Mouse (Mus musculus): Measurements from ENCODE around the gene Sdsl. TPM values are rescaled to one million over a fixed set of nuclear protein-coding genes. Genes with fewer than 3 reads are reported as not detected.

Gene Sdsl
- total RNA-seq, 1 experiment from 2014 or later = 26.1 TPM

DNA sequence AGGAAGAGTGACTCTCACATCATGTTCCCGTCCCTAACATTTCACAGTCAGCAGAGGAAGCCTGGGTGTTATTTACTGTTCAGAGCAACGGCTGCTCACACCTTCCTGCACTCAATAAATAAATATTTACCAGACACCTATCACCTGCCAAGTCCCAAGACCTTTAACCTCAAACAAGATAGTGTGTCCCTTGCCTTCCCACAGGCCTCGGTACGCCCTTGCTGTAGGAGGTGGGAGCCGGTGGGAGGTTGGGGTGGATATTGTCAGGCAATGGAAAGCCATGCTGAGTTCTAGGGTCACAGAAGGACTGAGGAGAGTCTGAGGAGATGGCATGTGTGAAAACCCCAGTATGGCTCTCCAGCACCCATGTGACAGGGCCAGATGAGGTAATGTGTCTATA lies 4.3 kb downstream of the Sdsl start:
- no peak for ATAC-seq (replicated peaks in 1 of 2; ENCODE audit: insufficient read depth in 1 of 2, low FRiP score in 2 of 2, low TSS enrichment in 1 of 2, low read depth in 1 of 2, poor library complexity in 2 of 2, severe bottlenecking in 2 of 2)

DNA sequence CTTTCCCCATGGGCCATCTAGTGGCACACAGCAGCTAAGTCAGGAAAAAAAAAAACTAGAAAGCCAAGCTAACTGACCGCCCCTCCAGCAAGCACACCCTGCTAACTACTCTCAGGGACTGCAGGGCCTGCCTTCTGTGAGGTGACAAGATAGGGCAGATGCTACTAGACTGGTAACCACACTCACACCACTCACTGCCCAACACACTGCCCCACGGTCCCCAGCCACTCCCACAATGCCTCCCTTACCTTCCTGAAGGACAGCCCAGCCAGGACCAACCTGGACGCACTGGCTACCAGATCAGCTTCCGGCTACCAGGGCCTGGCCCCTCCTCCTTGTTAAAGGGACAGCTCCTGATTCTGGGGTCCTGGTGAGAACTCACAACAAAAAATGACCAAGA lies 5.6 kb downstream of the Sdsl start:
- peak in 1 of 2 experiments; percentile 13; a peak in 1 of 4 replicates for ATAC-seq (replicated peaks in 1 of 2; ENCODE audit: insufficient read depth in 1 of 2, low FRiP score in 2 of 2, low TSS enrichment in 1 of 2, low read depth in 1 of 2, poor library complexity in 2 of 2, severe bottlenecking in 2 of 2)

DNA sequence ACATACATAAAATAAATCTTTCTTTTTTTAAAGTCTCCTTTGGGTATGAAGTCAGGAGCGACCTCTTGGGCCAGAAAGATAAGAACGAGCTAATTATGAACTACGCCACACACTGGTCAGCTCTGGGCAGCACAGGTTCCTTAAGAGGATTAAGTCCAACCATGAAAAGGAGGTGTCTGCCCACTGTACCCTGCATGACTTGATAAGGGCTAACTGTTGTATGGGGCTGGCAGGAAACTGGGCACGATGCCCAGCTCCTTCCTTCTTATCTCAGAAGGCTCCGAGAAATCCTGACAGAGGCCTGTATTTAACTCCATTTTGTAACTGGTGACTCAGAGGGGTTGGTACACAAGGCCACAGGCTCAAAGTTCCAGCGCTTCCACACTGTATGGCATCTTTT lies 6.8 kb downstream of the Sdsl start:
- ATAC-seq (replicated peaks in 1 of 2; ENCODE audit: insufficient read depth in 1 of 2, low FRiP score in 2 of 2, low TSS enrichment in 1 of 2, low read depth in 1 of 2, poor library complexity in 2 of 2, severe bottlenecking in 2 of 2) = peak; percentile 59 to 73

DNA sequence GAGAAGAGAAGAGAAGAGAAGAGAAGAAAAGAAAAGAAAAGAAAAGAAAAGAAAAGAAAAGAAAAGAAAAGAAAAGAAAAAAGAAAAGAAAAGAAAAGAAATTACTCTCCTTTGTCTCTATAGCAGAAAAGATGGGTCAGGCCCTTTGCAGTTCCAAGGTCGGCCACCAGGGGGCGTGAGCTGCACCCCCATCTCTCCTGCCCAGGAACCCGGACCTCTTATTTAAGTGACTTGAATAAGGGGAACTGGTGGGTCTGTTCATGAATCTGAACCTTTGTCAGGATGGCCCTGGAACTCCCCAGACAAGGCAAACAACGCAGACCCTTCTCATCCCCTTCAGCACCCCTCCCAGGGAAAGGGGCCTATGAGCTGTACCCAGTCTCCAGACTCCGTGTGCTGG lies 7.5 kb downstream of the Sdsl start:
- peak in 1 of 2 experiments; percentile 43; a peak in 2 of 4 replicates for ATAC-seq (replicated peaks in 1 of 2; ENCODE audit: insufficient read depth in 1 of 2, low FRiP score in 2 of 2, low TSS enrichment in 1 of 2, low read depth in 1 of 2, poor library complexity in 2 of 2, severe bottlenecking in 2 of 2)

DNA sequence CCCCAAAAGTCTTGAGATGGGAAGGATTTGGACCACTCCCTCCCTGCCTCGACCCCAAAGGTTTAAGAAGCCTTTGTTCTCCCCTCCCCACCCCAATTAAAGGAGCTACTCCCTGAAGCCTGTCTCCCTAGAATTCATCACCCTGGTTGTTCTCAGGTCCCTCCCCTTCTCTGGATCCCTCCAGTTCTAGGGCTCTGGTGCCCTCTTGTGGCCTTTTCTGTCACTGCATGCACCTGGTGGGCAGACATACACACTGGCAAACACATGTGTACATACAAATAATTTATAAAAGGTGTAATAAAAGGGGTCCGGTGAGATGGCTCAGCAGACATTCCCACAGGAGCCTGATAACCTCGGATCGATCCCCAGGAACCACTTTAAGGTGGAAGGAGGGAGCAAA lies 8.3 kb downstream of the Sdsl start:
- no peak for ATAC-seq (replicated peaks in 1 of 2; ENCODE audit: insufficient read depth in 1 of 2, low FRiP score in 2 of 2, low TSS enrichment in 1 of 2, low read depth in 1 of 2, poor library complexity in 2 of 2, severe bottlenecking in 2 of 2)

DNA sequence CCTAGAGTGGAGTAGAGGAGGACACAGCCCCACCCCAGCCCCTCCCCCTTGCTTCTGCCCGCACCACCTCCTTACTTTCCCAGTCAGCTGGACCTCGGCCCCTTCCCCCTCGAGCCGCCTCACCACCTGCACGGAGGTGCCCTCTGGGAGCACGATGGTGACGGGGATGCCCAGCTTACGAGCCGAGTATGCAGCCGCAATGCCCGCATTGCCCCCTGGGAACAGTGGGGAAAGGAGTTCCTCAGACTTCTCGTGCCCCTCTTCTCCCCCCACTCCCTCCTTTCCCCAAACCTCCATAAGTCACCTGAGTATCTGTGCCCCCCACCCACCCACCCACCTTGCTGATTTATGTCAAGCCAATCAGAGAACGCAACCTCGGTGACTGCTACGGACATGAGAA lies 10.7 kb downstream of the Sdsl start:
- no peak for ATAC-seq (replicated peaks in 1 of 2; ENCODE audit: insufficient read depth in 1 of 2, low FRiP score in 2 of 2, low TSS enrichment in 1 of 2, low read depth in 1 of 2, poor library complexity in 2 of 2, severe bottlenecking in 2 of 2)

DNA sequence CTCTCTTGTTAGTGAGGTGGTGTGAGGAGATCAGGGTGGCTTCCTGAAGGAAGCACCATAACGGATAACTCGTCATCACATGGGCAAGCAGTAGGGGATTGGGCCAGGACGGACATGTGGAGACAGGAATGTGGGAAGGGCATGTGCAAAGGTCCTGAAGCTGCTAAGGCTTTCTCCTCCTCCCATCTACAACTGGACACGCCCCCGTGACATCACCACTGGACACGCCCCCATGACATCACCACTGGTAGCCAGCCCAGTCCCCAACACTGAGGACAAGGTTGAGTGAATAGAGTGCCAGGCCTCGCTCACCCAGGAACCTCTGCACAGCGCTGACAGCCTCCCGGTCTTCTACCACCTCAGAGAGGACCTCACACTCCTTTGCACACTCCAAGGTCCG lies 13.5 kb downstream of the Sdsl start:
- ATAC-seq (replicated peaks in 1 of 2; ENCODE audit: insufficient read depth in 1 of 2, low FRiP score in 2 of 2, low TSS enrichment in 1 of 2, low read depth in 1 of 2, poor library complexity in 2 of 2, severe bottlenecking in 2 of 2) = no peak

DNA sequence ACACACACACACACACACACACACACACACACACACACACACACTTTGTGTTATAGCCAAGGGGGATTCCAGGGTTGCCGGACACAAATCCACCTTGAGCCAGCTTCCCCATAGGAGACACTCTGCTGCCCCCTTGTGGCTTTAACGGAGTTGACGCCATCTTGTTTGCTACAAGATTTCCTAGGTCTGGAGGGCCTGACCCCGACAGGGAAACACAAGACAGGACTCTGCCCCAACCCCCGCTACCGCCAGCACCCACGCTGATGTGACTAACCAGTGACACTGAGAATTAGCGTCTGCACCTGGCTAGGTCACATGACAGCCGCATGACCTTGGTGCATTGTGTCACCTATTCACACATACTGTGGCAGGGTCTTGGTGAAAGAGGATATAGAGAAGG lies 15.0 kb downstream of the Sdsl start:
- peak in 1 of 2 experiments; percentile 59; a peak in 3 of 4 replicates for ATAC-seq (replicated peaks in 1 of 2; ENCODE audit: insufficient read depth in 1 of 2, low FRiP score in 2 of 2, low TSS enrichment in 1 of 2, low read depth in 1 of 2, poor library complexity in 2 of 2, severe bottlenecking in 2 of 2)

DNA sequence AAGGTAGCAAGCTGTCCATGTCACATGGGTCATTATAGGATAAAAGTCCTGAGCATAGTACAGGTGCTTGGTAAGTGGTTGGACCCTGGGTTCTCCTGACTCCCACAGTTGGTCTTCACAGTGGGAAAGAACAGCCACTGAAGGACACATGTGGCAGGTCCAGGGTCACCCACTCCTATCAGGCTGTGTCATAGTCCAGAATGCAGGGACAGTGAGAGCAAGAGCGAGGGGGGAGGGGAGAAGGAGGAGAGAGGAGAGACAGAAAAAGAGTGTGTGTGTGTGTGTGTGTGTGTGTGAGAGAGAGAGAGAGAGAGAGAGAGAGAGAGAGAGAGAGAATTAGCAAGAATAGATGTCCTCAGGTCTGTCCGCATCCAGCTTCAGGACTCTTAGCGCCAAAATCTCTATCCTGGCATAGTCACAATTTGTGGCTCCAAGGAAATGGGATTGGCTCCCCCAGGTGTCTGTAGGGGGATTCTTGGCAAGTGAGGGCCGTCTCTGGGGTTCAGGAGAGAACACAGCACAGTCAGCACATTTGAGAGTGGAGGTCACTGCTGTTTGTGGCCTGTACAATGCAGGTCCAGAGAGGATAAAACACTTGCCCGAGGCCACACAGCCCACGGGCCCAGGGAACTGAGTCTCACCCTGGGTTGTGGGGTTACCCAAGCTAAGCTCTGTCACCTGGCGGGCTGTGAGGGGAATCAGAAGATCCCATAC lies 15.6 kb downstream of the Sdsl start:
- ATAC-seq (replicated peaks in 1 of 2; ENCODE audit: insufficient read depth in 1 of 2, low FRiP score in 2 of 2, low TSS enrichment in 1 of 2, low read depth in 1 of 2, poor library complexity in 2 of 2, severe bottlenecking in 2 of 2) = no peak

DNA sequence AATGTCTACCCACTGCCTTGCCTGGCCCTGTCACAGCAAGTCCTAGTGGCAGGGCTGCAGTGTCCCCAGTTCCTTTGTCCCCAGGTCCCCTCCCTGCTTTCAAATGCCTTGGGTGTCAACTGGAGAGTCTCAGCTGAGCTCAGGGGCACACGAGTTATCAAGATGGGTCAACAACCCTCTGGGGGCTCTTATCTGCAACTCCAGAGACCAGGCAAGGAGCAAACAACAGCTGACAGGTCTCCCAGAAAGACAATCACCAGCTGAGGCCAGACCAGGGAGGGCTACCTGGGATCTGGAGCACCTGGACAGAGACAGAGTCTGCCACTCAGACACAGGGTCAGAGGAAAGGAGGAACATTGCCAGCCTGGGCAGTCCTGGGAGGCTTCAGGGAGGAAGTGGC lies 16.4 kb downstream of the Sdsl start:
- ATAC-seq (replicated peaks in 1 of 2; ENCODE audit: insufficient read depth in 1 of 2, low FRiP score in 2 of 2, low TSS enrichment in 1 of 2, low read depth in 1 of 2, poor library complexity in 2 of 2, severe bottlenecking in 2 of 2) = no peak

DNA sequence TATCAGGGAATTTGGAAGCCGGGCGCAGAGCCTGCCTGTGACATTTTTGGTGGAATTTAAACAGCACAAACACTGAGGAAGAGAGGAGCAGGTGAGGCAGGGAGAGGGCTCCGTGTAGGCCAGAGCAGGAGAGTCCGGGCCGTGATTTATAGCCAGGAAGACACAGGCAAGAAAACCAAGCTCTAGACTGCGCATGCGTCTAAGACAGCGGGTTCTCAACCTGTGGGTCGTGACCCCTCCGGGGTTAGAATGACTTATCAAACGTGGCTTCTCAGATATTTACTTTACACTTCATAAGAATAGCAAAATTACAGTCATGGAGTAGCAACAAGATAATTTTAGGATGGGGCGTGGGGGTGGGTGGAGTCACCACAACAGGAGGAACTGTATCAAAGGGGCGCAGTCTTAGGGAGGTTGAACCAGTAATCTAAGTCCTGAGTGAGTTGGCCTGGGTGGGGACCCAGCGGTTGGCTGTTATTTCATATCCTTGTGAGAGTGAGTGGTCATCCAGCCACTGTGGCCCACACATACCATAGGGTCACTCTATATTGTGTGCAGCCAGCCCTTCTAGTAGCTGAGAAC lies 17.8 kb downstream of the Sdsl start:
- ATAC-seq (replicated peaks in 1 of 2; ENCODE audit: insufficient read depth in 1 of 2, low FRiP score in 2 of 2, low TSS enrichment in 1 of 2, low read depth in 1 of 2, poor library complexity in 2 of 2, severe bottlenecking in 2 of 2) = no peak

DNA sequence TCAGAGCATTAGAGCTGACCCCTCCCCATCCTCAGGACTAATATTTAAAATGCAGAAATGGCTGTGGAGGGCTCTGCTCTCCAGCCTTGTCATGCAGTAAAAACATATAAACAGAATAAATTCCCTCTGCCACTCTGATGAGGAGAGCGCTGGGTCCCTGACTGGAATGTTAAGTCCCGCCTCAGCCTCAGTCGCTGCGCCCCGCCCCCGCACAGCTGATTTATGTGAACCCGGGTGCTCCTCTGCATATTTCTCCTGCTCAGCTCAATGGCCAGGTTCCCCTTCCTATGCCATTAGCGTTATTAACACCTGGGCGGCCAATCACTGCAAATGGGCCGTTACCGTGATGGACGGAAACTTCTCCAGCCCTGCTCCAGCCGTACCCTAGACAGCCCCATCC lies 25.3 kb downstream of the Sdsl start:
- no peak for ATAC-seq (replicated peaks in 1 of 2; ENCODE audit: insufficient read depth in 1 of 2, low FRiP score in 2 of 2, low TSS enrichment in 1 of 2, low read depth in 1 of 2, poor library complexity in 2 of 2, severe bottlenecking in 2 of 2)

DNA sequence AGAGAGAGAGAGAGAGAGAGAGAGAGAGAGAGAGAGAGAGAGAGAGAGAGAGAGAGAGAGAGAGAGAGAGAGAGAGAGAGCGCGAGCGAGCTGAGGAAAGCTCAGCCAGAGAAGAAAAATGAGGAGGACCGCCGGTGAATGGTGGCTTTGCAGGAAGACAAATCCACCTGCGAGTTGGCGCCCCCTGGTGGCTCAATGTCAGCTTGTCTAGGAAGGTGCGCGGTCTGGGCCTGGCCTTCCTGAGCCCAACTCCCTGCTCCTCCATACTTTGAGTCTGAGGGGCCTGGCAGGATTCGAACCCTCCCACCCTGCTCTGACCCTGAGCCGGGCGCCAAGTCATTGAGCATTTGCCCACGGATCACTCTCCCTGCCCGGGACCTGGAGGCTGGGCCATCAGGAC lies 31.9 kb downstream of the Sdsl start:
- peak; percentile 61 to 73 for ATAC-seq (replicated peaks in 1 of 2; ENCODE audit: insufficient read depth in 1 of 2, low FRiP score in 2 of 2, low TSS enrichment in 1 of 2, low read depth in 1 of 2, poor library complexity in 2 of 2, severe bottlenecking in 2 of 2)

DNA sequence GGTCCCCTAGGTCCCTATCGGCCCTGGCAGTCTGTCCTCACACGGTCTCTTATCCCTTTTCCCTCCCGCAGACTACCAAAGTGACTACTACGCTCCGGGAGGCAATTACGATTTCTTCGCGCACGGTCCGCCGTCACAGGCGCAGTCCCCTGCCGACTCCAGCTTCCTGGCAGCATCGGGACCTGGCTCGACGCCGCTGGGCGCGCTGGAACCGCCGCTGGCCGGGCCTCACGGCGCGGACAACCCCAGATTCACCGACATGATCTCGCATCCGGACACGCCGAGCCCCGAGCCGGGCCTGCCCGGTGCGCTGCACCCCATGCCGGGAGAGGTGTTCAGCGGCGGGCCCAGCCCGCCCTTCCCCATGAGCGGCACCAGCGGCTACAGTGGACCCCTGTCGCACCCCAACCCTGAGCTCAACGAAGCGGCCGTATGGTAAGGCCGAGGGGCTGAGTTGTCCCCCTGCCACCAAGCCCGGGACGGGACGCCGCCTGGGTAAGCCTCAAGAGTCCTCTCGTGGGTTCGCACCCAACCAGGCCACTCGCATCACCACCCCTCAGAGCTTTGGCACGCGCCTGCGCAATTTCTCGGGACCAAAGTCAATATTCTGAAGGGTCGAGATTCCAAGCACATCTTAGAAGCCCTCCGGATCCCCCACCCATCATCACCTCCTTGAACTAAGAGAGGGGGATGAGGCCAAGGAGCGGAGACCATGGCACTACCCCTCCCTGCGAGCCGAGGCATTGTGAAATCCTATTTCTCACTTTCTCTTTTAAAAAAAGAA lies 32.5 kb downstream of the Sdsl start:
- no peak for ATAC-seq (replicated peaks in 1 of 2; ENCODE audit: insufficient read depth in 1 of 2, low FRiP score in 2 of 2, low TSS enrichment in 1 of 2, low read depth in 1 of 2, poor library complexity in 2 of 2, severe bottlenecking in 2 of 2)

DNA sequence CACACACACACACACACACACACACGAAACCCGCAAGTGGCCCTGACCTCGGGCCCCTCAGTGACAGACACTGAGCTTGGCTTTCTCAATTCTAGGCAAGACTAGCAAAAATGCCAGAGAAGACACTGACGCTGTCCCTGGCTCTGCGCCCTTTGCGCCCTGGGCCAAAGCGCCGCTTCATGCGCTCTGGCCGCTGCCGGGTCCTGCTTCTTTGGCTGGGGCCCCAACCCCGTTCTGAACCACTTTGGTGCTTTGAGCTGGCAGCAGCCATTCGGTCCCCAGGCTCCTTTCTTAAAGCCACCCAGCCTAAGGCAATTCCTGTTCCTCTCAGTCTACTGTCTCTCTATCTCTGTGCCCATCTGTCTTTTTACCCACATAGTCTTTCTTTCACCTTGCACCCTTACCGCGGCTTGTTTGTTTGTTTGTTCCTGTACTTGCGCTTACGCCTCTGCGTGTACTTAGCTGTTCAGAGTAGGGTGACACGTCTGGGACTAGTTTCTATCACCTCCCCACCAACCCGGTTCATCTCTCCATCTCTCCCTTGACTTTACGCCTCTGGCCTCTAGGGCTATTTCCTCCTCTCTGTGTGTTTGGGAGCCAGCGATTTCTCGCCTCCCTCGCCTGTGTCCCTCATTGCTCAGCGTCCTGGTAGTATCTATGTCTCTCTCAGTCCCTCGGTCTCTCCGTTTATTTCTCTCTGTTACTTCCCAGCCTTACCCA lies 33.5 kb downstream of the Sdsl start:
- 0 out of 4 replicates have a peak, but pooled peaks of 1 of the 2 experiments have one; percentile 11 for ATAC-seq (replicated peaks in 1 of 2; ENCODE audit: insufficient read depth in 1 of 2, low FRiP score in 2 of 2, low TSS enrichment in 1 of 2, low read depth in 1 of 2, poor library complexity in 2 of 2, severe bottlenecking in 2 of 2)

DNA sequence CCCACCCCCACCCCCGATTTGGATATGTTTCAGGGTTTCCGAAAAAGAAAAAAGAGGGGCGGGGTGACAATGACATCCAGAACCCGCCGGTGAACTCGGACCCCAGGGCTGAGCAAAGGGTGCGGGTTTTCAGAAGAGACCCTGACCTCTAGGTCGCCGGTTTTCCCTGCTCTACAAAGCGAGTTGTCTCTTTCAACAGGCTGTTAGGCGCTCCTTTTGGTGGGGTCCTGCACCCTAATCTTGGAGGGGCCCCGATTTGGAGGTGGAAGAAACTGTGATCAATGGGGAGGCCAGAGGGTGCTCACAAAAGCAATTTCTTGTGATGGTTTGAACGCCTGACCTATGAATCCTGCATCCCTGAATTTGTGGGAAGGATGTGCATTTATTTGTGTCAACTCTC lies 34.1 kb downstream of the Sdsl start:
- ATAC-seq (replicated peaks in 1 of 2; ENCODE audit: insufficient read depth in 1 of 2, low FRiP score in 2 of 2, low TSS enrichment in 1 of 2, low read depth in 1 of 2, poor library complexity in 2 of 2, severe bottlenecking in 2 of 2) = no peak

DNA sequence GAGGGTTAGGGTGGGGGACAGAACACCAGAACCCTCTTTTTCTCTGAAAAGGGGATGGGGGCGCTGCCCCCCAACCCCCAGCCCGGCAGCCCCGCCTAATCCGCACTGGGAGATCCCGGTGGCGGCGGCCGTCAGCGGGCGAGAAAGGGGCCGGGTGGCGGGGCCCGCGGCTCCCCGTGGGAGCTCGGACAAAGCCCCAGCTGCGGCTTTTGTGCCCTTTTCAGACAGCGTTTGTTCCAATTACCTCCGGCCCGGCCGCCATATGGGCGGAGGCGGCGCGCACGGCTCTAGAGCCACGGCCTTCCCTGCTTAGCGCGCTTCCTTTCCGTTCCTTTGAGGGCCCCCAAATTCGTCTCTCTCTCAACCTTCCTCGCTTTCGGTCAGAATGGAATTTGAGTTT lies 34.6 kb downstream of the Sdsl start:
- no peak for ATAC-seq (replicated peaks in 1 of 2; ENCODE audit: insufficient read depth in 1 of 2, low FRiP score in 2 of 2, low TSS enrichment in 1 of 2, low read depth in 1 of 2, poor library complexity in 2 of 2, severe bottlenecking in 2 of 2)

DNA sequence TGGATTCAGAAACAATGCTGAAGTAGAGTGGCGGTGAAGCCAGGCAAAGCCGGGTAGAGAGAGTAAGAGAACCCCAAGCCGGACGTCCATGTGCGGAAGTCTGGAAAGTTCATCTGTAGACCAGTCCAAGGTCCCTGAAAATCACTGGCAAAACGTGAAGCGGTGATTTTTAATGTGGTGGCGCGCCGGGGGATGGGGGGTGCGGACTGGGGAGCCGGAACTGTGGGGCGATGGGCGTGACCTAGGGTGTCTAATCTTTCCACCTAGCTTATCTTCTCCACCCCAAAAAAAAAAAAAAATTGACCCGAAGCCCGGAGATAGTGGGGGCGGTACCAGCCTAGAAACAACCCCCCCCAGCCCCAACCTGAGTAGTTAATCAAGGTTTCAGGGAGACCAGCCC lies 35.1 kb downstream of the Sdsl start:
- no peak for ATAC-seq (replicated peaks in 1 of 2; ENCODE audit: insufficient read depth in 1 of 2, low FRiP score in 2 of 2, low TSS enrichment in 1 of 2, low read depth in 1 of 2, poor library complexity in 2 of 2, severe bottlenecking in 2 of 2)

All from hematopoietic stem cell, adult 5-6 weeks (primary cell).